Mouse (Mus musculus) liver, postnatal 0 days (tissue): Measurements from ENCODE around the gene Ddx17.

Experiments used
- CTCF ChIP-seq: sonication (generic); IDR thresholded peaks from 2 replicates; pipeline ENCODE4 v1.5.1; 2016; ENCODE audit warnings: antibody characterized with exemption, low read depth
- EP300 ChIP-seq: IDR thresholded peaks from 2 replicates; pipeline ENCODE4 v1.6.1; 2016; ENCODE audit warnings: antibody characterized with exemption, low read depth, mild to moderate bottlenecking

- TF ChIP-seq CTCF (no peak), EP300 (no peak)
These were observed 814 bp upstream of the Ddx17 start for GRCm38 (mm10) chr15:79547289-79547820.
